Mouse (Mus musculus) olfactory bulb, adult 2 months (tissue): ENCODE measurements around the gene Daam2.

ENCODE experiments used
- CTCF ChIP-seq: fragments of 200-500 bp; IDR thresholded peaks from 2 replicates; pipeline ENCODE4 v1.5.1; 2012; ENCODE audit warnings: low read depth, mild to moderate bottlenecking, low read length, moderate library complexity; ENCODE audit not compliant: insufficient read depth
- POLR2A ChIP-seq: fragments of 200-500 bp; IDR thresholded peaks from 2 replicates; pipeline ENCODE4 v1.6.1; 2012; ENCODE audit warnings: mild to moderate bottlenecking, low read depth, low read length, moderate library complexity; ENCODE audit not compliant: insufficient read depth

- TF ChIP-seq POLR2A (no peak), CTCF (no peak)
Observed at GRCm38 (mm10) chr17:49419813-49420212, 144.3 kb downstream of the Daam2 start.
